Mouse (Mus musculus) right cerebral cortex, postnatal 14 days (tissue): ENCODE data around the gene Dnmt3l.
A peak's percentile ranks its signal among the peaks of the same experiment; 100 is the strongest.

Experiments
- DNase-seq: peaks from one replicate; pipeline ENCODE4 v3.0.0; 2022

Gene Dnmt3l

DNA sequence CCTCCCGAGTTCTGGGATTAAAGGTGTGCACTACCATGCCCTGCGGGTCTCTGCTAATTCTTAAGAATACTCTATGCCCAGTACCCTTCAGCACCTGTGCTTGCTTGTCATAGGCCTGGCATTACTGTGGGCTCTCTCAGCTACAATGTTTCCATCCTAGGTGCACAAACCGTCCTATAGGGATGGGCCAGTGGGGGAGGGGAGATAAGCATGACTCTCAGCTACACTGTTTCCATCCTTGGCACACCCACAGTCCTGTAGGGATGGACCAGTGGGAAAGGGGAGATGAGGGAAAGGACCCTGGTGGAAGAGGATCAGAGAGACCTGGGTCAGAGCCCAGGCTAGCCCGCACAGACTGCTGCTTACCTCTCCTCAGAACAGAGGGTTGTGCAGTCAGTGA, 4.6 kb upstream of the Dnmt3l start:
- no peak for DNase-seq

DNA sequence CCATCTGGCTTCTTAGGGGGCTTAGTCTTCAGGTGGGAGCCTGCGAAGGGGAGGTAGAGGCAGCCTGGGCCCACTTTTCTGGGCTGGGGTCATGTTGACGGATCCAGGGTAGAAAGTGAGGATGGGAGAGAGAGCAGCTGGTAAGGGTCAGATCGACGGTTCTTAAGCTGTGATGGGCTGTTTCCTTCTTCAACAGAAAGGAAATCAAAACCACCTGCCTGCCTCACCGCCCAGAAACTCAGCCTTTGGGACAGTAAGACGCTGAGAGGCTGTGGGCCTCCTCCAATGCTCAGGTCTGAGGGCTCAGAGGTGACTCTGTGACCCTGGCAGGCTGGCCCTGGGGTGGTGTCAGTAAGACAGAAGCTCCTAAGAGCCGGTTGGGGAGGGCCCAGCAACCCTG, 349 bp downstream of the Dnmt3l start:
- DNase-seq: no peak

DNA sequence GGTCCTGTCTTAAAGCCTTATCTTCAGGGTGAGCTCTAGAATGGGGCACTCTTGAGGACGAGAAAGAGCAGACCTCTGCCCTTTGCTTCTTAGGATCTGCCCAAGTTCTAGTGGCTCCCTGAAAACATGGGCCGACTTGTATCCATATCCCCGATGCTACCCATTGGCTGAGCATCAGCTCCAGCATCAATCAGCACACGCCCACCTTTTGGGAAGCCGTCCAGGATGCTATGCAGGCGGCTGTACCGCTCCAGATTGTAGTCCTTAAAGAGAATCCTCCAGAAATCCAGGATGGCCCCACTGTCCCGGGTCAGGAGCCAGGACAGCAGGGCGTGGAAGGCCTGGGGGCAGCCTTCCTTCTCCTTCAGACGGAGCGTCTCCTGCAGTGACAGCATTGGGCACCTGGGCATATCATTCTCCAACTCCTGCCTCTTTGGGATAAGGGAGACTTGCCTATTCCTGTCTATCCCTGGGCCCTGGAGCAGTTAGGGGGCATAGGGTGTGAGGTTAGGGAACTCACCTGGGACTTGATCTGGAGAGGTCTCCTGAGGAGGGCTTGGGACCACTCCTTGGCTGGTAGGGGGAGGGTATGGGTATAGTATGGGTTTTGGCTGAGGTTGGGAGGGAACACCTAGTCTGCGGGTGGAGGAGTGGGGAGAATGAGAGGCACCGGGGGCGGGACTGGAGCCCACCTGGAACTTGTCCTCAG, 1.1 kb downstream of the Dnmt3l start:
- peak; percentile 52 for DNase-seq

DNA sequence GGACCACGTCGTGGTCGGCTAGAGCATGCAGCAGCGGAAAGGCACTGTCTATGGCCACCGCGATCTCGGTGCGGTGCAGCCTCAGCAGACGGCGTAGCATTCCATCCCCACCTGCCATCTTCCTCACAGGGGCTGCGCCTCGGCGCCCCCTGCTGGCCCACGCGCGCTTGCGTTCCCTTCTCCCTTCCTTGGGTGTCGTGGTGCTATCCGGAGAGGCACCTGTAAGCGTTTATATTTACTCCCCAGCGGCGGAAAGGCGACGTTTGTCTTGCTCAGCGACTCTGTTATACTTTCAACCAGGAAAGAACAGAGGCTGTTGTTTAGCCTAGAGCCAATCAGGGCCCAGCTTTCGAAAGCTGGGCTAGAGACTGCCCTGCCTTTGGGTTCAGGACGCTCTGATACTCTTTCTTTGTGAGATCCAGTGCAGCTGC, 1.7 kb downstream of the Dnmt3l start, which contains the start of gene Aire:
Gene Aire (minus strand): TSS at position 205 of the 431 bp plus-strand sequence.
- peak; percentile 59 for DNase-seq

DNA sequence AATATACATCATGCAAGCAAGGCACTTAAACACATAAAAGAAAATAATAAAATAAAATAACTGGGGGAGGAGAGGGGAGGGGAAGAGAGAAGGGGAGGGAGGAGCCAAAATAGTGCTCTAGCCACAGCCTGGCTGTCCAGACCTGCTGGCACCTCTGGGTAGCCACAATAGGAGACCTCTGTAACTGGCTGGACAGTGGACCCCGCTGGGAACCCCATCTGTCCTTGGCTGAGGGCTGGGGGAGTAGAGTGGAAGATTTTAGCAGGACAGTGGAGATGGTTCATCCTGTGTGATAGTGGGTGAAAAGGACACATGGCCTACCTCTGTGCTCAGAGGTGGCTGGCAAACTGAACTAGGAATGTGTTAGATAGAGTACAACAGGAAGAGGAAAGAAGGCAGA, 2.8 kb downstream of the Dnmt3l start:
- DNase-seq: no peak

DNA sequence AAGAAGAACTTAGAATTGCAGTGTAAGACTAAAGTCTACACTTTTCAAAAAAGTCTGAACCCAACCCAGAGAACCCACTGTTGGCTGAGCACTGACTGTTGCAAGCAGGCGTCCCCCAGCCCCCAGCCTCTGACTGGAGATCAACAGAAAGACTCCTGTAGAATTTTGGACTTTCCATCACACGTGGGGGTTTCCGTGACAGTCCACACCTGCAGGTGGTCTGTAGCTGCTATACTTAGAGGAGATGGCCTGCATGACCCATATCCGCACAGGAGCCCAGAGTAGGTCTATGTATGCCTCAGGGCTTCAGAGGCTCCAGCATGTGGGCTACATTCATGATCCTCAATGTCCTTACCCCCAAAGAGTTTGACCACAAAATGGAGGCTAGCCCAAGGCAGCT, 4.6 kb downstream of the Dnmt3l start:
- DNase-seq: no peak

DNA sequence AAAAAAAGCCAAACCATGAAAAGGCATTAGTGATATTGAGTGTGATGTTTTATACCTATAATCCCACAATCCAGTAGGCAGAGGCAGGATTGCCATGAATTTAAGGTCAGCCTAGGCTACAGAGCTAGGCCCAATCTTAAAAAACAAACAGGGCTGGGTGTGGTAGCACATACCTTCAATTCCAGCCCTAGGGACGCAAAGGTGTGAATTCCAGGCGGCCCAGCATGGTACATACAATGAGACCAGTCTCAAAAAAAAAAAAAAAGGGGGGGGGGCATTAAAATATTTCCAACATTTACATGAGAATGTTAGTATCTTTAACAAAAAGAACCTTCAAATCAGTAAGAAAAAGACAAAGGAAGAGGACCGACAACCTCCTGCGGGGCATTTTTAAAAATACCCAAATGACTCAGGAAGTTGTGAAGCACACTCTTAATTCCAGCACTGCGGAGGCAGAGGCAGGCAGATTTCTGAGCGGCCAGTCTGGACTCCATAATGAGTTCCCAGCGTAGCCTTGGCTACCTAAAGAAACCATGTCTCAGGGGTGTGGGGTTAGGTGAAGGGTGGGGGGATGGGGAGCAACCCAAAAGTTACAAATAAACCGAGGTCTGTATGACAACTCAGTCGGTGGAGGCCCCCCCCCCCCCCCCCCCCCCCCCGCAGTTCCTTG, 6.4 kb downstream of the Dnmt3l start:
- no peak for DNase-seq

DNA sequence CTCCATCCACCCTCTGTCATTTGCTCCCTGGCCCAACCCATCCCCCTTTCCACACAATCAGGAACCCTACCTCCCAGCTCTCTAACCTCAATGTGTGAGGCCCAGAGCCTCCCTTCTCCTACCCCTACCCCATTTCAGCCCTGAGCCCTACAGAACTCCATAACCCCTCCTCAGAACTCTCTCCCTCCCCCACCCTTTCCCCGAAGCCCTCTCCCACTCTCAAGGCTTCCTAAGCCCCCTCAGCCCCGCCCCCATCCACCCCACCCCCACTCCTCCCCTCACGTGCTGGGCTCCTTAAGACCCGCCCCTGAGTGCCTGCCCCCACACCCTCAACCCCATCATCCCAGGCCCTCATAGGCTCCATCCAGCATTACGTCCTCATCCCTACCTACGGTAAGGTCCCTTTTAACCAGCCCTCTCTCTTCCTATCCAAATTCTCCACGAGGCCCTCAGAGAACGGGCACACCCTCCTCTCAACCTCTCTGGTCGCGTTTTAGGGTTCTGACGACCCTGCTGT, 7.8 kb downstream of the Dnmt3l start:
- no peak for DNase-seq

DNA sequence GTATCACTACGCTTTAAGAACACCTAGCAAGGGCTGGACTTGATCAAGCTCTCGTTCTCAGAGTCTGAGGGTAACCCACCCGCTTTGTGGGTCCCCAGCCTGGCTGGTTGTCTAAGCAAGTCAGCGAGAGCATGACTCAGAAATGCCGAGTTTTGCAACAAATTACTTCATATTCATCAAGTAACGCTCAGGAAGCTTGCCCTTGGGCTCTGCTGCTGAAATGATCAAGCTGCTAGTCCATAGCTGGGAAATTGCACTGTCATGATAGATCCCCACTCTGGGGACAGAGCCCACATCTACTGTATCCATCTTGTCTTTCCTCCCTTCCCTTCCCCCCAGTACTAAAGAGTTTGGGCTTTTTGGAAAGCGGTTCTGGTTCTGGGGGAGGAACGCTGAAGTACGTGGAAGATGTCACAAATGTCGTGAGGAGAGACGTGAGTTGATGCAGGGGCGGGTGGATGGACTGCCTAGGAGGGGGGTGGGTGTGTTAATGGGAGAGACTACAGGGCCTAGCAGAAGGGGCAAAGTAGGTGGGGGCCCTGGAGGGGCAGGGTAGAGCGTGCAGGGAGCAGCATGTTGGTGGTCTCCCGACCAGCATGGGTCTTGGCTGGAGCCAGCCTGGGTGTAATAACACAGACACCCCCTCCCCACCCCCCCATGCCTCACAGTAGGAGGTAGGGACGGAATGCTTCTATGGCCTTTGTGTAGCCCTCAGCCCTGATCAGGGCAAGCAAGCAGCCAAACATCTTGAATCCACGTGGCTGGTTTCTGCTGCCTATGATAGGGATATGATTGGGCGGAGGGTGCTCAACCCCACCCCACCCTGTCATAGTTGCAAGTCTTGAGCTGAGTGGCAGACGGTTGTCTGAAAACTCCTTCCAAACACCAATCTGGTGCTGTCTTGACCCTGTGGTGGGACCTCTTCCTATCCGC, 13.2 kb downstream of the Dnmt3l start:
- no peak for DNase-seq

DNA sequence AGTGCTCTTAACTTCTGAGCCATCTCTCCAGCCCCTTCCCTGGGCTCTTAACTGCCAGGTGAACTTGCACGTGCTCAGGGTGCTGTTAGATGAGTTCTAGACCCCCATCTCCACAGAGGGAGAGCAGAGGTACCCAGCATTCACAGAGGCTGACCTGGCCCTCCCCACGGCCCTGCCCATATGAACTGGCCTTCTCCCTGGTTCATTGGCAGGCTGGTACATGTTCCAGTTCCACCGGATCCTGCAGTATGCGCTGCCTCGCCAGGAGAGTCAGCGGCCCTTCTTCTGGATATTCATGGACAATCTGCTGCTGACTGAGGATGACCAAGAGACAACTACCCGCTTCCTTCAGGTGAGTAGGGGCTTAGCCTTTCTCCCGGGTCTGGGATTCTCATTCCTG, 15.3 kb downstream of the Dnmt3l start:
- no peak for DNase-seq

DNA sequence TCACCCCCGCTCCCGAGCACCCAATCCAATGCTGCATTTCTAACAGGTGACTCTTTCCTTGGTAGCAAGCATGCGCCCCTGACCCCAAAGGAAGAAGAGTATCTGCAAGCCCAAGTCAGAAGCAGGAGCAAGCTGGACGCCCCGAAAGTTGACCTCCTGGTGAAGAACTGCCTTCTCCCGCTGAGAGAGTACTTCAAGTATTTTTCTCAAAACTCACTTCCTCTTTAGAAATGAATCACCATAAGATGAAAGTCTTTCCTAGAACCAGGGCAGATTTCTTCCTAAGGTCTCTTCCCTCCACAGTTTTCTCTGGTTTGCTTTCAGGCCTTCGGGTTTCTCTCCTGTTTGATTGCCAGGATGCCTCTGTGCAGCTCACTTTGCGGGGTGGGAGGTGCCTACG, 21.4 kb downstream of the Dnmt3l start:
- no peak for DNase-seq

DNA sequence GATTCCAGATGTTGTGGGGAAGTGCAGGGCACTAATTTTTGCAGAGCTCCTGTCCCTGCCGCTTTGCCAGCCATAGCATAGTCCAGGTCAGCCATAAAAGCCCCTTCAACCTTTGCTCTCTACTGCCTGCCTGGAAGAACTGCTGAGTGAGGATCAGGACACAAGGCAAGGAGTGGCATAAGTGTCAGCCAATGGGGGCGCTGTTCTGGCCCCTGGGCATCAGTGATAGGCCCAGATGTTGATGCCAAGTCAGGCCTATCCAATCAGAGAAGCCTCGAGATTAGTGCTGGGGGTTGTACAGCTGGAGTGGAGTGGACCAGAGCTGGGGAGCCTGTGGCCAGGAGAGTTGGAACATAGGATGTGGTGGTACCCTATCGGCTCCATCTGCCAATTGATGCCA, 25.5 kb downstream of the Dnmt3l start:
- DNase-seq: peak; percentile 15

DNA sequence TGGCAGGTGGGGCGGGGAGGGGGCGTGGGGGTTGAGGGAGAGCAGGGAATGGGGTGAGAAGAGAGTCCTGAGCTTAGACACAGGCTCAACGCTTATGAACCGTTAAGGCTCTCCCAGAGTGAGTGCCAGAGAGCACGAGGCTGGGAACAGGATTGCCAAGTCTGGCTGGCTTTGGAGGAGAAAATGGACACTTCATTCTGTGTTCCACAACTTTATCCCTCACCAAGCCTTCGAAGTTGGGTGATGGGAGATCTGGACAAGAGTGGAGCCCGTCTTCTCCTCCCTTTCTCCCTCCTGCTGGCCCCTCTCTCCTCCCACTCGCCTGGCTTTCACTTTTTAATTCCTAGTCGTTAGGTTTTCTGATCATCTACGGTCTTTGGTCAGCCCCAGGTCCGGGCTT, 26.8 kb downstream of the Dnmt3l start:
- no peak for DNase-seq

DNA sequence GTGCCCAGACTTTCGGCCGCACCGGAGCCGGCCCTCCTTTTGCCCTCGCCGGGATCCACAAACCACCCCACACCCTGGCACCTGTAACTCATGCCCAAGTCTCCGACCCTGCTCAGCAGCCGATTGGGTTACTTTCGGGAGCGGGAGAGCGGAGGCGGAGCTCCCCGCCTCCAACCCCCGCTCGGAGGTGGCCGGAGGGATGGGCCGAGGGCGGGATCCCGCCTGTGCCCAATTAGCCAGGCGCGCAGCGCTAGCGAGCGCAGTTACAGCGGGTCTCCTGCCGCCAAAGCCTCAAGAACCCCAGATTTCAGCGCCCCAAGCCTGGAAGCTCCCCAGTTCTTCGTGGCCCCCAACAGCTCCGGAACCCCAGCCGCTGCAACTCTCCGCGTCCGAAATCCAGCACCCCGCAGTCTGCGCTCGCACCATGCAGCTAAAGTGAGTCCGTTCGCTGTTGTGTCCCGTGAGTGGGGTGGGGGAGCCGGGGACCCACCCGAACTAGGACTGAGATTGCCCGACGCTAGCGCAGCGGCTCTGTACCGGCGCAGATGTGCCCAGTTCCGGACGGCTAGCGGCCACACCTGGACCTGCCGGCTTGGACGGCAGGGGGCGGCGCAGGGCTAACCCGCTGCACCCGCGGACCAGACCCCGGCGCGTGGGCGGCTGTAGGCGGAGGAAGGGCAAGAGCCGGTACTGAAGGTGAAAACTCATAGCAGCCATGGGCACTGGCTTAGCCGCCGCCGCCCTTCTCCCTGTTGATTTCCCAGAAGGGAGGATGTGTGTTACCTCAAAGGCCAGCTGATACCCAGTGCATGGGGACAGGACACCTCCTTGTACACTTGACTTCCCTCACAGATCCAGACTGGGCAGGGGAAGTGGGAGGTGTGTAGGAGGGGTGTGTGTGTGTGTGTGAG, 27.6 kb downstream of the Dnmt3l start, which contains the start of gene Icosl:
Gene Icosl (plus strand): TSS at position 202 of the 911 bp plus-strand sequence.
- peak; percentile 57 for DNase-seq

DNA sequence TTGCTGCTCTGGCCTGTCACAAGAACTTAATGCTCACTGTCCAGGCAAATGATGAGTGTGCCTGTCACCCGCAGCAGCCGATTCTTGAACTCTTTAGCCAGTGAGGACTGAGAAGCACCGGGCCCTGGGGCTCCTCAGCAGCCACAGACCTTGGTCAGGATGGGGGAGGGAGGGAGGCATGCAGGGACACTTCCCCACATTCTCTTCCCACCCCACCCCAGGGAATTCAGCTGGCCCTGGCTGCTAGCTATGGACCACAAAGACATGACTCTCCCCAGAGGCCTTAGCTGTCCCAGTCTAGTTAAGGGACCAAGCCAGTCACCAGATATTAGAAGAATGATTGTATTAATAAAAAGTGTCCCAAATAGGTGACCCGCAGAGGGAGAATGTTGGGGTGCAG, 32.4 kb downstream of the Dnmt3l start:
- no peak for DNase-seq

DNA sequence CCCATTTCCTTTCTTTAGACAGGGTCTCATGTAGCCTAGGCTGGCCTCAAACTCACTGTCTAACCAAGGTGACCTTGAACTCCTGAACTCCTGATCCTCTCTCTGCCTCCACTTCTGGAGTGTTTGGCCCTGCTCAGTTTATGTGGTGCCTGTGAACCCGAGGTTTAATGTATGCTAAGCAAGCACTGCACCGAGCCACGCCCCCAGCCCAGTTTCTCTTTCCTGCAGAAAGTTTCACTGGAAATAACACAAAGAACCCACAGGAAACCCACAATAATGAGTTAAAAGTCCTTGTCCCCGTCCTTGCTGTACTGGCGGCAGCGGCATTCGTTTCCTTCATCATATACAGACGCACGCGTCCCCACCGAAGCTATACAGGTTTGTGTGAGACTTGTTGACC, 33.2 kb downstream of the Dnmt3l start:
- DNase-seq: no peak

DNA sequence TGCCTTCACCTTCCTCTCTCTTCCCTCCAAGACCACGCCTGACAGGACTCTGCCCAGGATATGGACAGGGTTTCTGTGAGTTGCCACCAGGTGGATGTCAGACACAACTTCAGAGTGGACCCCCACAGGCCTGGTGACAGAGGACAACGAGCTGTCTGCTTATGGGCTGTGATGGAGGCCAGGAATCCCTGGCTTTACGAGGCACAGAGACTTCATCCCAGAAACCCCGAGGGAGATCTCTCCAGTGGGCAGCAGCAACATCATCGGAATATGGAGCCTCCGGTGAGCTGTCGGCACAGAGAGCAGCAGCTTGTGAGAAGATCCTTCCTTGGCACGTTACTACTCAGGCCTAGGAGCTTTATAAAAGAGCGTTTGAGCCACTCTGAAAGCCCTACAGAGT, 36.1 kb downstream of the Dnmt3l start:
- DNase-seq: no peak

DNA sequence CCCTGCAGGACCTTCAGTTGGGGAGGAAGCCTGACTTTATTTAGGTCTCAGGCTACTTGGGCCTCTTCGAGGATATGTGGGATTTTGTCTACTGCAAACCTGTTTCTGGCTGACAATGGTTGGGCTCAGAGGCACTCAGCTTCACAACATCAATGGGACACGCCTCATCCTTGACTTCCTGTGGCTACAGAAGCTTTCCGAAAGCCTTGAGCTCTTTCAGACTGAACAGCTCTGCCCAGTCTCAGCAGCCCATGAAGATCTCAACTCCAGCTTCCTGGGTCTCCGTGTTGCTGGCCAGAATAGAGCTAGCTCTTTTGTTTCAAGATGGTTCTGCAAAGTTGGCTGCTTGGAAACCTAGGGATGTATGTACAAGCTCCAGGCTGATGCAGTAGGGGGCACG, 36.5 kb downstream of the Dnmt3l start:
- no peak for DNase-seq

DNA sequence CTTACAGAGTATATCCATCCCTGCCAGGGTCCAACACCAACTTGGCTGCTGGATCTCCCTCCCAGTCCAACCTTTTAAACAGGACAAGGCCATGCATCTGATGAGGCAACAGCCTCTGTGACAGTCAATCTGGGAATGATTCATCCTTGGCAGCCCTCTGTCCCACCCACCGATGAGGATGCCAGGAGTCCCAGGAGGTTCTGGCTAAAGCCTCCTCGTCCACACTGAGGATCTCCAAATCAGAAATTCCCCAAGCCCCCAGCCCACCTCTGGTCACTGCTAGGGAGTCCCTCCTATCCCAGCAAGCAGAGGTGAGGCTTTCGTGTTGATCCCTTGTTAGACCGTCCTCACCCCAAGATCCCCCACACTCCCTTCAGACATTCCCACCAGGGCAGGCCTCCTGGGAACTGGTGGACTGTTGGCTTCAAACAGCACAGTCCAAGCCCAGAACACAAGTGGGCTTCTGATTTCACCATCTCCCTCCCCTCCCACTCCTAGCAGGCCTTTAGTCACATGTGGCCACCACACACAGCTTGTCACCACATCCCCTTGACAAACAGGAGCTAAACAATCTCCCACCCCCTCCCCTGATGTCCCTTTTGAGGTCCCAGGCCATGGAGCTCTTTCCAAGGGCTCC, 38.3 kb downstream of the Dnmt3l start:
- DNase-seq: no peak

DNA sequence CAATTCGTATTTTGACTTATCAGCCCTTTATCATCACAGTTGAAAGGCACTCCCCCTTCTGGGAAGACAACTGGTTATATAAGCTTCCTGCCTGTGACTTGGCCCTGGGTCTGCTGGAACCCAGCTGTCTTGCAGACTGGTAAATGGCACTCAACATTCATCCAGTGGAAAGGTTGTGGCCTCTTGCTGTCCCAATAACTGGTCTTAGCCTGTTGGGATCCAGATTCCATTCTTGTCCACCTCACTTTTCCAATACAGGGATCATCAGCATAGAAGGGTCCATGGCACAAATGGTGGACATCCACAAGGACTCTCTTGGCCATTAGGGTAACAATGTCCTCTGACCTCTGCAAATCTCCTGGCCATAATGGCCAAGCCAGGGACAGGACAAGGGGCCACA, 42.3 kb downstream of the Dnmt3l start:
- DNase-seq: no peak

DNA sequence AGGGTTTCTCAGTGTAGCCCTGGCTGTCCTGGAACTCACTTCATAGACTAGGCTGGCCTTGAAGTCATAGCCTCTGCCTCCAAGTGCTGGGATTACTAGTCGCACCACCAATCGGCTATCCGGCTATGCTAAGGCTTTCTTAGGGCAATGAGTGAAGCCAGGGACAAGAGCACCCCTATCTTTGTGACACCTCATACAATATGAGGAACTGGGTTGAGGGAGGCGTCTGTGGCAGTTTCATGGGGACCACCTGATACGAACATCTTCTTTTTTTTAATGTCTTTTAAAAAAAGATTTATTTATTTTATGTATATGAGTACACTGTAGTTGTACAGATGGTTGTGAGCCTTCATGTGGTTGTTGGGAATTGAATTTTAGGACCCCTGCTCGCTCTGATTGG, 44.0 kb downstream of the Dnmt3l start:
- DNase-seq: no peak
